Mouse (Mus musculus): ENCODE data around the gene Ppp2r5a.

DNA sequence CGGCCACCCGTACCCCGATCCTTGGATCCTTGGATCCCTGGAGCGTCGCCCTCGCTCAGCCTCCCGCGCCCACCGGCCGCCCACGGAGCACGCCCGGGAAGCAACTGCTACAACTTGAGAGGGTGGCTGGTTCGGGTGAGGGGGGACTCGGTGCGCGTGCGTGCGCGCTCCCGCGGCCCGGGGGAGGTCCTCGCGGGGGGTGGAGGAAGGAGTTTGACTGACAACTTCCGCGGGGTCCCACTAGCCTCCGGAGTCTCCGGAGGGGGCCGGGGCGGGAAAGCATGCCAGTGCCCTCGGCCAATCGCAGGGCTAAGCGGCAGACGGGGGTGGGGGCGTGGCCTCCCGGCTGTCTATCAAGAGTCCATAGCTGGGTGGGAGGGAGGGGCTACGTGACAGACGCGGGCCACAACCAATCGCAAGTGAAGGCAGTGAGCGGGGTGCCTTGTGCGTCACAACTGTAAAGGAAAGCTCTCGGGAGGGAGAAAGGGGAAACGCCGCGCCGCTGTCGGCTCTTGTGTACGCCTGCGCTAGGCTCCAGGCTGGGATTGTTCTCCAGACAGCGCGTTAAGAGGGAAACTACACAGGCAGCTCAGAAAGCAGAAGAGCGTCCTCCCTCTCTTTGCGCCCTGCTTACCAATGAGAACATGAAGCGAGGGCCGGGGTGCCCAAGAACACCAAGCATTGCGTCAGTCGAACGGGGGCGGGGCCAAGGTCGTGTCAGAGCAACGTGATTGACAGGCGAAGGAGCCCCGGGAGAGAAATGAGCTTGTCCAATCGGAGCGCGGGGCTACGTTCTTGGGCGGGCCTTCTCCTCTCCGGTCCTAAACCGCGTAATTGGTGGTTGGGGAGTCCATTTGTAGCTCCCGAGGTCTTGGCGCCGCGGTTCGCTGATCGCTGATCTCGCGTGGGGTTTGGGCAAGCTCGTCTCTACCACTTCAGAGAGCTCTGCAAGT is 5.9 kb downstream of the Ppp2r5a start:
- TF ChIP-seq POLR2AphosphoS2 (IDR thresholded peaks at IDR 0.05; ENCODE audit: low read depth, low read length) (peak; percentile 84; the same call in 1 of the 2 replicates), CTCF (conservative IDR thresholded peaks at IDR 0.05 in 1 of 2, IDR thresholded peaks at IDR 0.05 in 1 of 2; ENCODE audit: low read depth in 2 of 2, low read length in 2 of 2) (no peak), POLR2A (IDR thresholded peaks at IDR 0.05; ENCODE audit: low read depth, low read length) (peak; percentile 88), JUND (conservative IDR thresholded peaks at IDR 0.05; ENCODE audit: low read depth, low read length) (no peak), MYC (IDR thresholded peaks at IDR 0.05; ENCODE audit: low read depth, low read length) (peak; percentile 73), MXI1 (IDR thresholded peaks at IDR 0.05; ENCODE audit: low read depth, low read length) (peak; percentile 70), E2F4 (IDR thresholded peaks at IDR 0.05; ENCODE audit: insufficient replicate concordance, low read depth, low read length) (peak; percentile 67; the same call in 1 of the 2 replicates)

Measured in CH12.LX (cell line).